Mouse (Mus musculus): ENCODE results near the gene Golph3l. TPM values are rescaled to one million over a fixed set of nuclear protein-coding genes. Genes with fewer than 3 reads are reported as not detected.
A peak's percentile ranks its signal among the peaks of the same experiment; 100 is the strongest.

Gene Golph3l
- polyA plus RNA-seq, 1 experiment from 2014 or later, result 24.1 TPM

DNA sequence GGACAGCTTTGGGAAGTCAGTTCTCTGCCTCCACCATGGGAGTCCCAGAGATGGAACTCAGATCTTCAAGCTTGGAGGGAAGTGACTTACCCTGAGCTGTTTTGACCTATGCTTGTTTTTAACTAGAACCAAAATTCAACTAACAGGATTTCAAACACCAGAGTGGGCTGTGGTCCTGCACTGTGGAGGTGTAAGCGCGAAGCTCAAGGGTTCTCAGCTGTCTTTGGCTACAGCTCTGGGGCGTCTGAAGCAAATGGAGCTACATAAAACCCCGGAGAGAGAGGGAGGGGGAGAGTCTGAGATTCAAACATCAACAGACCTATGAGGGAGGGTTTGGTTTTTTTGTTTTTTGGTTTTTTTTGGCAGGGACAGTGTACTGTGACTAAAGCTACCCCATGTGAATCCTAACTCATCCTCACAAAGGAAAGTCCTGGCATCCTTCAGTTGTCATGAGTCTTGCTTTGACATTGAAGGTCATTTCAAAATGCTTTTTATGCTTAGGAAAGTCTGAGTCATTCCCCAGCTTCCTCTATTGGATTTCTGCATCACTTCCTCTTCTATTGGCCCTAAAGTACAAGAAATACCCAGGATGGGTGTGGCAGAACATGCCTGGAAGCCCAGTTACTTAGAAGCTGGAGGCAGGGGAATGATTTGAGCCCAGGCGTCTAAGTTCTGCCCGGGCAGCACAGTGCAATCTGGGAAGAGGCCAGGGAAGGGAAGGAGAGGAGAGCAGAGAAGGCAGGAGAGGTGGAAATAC, 61.7 kb downstream of the Golph3l start:
- Histone ChIP-seq H3K9ac (ENCODE audit: low read length) (no peak overlapping the region; the same call in 1 of the 2 replicates), H3K9me3 (ENCODE audit: control insufficient read depth, low read length) (no peaks in the 10 kb centered on the region), H3K4me2 (replicated peaks; ENCODE audit: low read depth) (no peak overlapping the region), H3K36me3 (ENCODE audit: control insufficient read depth, insufficient read depth, low read length) (no peaks in the 10 kb centered on the region), H3K4me1 (replicated peaks; ENCODE audit: control insufficient read depth, insufficient read depth) (peaks cover 6% of the 10 kb centered on the region; the same call in 1 of the 2 replicates), H3K4me3 (ENCODE audit: low read depth, low read length) (no peak overlapping the region), H3K27me3 (ENCODE audit: control insufficient read depth, insufficient read depth, low read length) (no peaks in the 10 kb centered on the region), H3K27ac (replicated peaks) (peak overlapping the region; percentile 92)
- peak; percentile 72 for ATAC-seq (ENCODE audit: low FRiP score, low TSS enrichment)
- WGBS, result 48% methylated on average over 6 of the region's 6 CpGs
- no peak for DNase-seq (ENCODE audit: low spot score)
- TF ChIP-seq EP300 (optimal IDR thresholded peaks at IDR 0.05) (peak; percentile 57), CTCF (IDR thresholded peaks at IDR 0.05; ENCODE audit: low read depth) (no peak)

DNA sequence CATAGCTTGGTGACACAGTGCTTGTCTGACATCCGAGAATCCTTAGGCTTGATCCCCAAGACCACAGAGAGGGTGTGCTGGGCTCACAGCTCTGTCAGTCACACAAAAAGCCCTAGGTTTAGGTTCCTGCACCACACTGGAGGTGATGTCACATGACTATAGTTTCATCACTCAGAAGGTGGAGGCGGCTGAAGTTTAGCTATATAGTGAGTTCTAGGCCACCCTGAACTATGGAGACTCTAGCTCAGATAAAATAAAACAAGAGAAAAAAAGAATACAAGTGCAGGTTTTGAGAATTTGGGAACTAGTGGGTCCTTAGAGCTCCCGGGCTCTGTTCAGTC, 62.3 kb downstream of the Golph3l start:
- WGBS, result 75% methylated on average over 3 of the region's 3 CpGs
- Histone ChIP-seq H3K4me3 (ENCODE audit: low read depth, low read length) (no peak overlapping the region), H3K36me3 (ENCODE audit: control insufficient read depth, insufficient read depth, low read length) (no peaks in the 10 kb centered on the region), H3K27ac (replicated peaks) (peak overlapping the region; percentile 92), H3K9ac (ENCODE audit: low read length) (no peak overlapping the region; the same call in 1 of the 2 replicates), H3K4me2 (replicated peaks; ENCODE audit: low read depth) (no peak overlapping the region), H3K4me1 (replicated peaks; ENCODE audit: control insufficient read depth, insufficient read depth) (peaks cover 6% of the 10 kb centered on the region; the same call in 1 of the 2 replicates), H3K27me3 (ENCODE audit: control insufficient read depth, insufficient read depth, low read length) (no peaks in the 10 kb centered on the region), H3K9me3 (ENCODE audit: control insufficient read depth, low read length) (no peaks in the 10 kb centered on the region)
- ATAC-seq (ENCODE audit: low FRiP score, low TSS enrichment), result no peak
- no peak for DNase-seq (ENCODE audit: low spot score)
- TF ChIP-seq EP300 (optimal IDR thresholded peaks at IDR 0.05), result no peak
- TF ChIP-seq CTCF (IDR thresholded peaks at IDR 0.05; ENCODE audit: low read depth), result no peak

DNA sequence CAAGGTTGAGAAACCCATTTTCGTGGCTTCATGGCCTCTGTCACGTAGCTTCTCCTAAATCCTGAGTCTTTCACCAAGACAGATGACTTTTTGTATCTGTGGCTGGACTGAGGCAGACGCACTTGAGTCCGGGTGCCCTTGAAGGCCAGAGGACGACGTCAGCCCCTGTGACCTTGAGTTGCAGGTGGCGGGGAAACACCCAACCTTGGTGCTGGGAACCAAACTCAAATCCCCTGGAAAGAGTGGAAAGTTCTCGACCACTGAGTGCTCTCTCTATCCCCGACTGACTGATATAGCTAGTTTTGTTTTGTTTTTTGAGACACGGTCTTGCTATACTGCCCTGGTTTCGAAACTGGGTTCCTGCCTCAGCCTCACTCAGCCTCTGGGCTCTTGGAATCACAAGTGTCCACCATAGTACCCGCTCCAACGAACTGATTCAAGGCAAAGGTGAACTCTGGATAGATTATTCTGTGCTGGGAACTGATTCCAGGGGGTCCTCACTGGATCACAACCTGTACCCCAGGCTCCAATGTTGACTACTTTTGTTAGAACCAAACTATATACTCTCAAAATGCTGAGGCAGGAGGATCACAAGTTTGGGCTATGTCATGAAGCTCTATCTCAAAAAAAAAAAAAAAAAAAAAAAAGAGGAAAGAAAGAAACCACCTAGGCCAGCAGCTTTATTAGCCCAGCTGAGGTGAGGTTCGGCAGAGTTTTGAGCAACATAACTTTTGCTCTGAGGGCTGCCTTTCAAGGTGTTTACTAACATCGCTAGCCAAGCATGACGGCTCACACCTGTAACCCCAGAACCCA, 62.9 kb downstream of the Golph3l start:
- Histone ChIP-seq H3K4me1 (replicated peaks; ENCODE audit: control insufficient read depth, insufficient read depth) (peaks cover 6% of the 10 kb centered on the region; the same call in 1 of the 2 replicates), H3K27ac (replicated peaks) (peak overlapping the region; percentile 92), H3K9ac (ENCODE audit: low read length) (no peak overlapping the region), H3K27me3 (ENCODE audit: control insufficient read depth, insufficient read depth, low read length) (no peaks in the 10 kb centered on the region), H3K4me2 (replicated peaks; ENCODE audit: low read depth) (no peak overlapping the region), H3K36me3 (ENCODE audit: control insufficient read depth, insufficient read depth, low read length) (no peaks in the 10 kb centered on the region), H3K4me3 (ENCODE audit: low read depth, low read length) (no peak overlapping the region), H3K9me3 (ENCODE audit: control insufficient read depth, low read length) (no peaks in the 10 kb centered on the region)
- ATAC-seq (ENCODE audit: low FRiP score, low TSS enrichment) (no peak), DNase-seq (ENCODE audit: low spot score) (no peak)
- TF ChIP-seq CTCF (IDR thresholded peaks at IDR 0.05; ENCODE audit: low read depth) (no peak), EP300 (optimal IDR thresholded peaks at IDR 0.05) (no peak)
- 86% methylated on average over 16 of the region's 16 CpGs for WGBS

DNA sequence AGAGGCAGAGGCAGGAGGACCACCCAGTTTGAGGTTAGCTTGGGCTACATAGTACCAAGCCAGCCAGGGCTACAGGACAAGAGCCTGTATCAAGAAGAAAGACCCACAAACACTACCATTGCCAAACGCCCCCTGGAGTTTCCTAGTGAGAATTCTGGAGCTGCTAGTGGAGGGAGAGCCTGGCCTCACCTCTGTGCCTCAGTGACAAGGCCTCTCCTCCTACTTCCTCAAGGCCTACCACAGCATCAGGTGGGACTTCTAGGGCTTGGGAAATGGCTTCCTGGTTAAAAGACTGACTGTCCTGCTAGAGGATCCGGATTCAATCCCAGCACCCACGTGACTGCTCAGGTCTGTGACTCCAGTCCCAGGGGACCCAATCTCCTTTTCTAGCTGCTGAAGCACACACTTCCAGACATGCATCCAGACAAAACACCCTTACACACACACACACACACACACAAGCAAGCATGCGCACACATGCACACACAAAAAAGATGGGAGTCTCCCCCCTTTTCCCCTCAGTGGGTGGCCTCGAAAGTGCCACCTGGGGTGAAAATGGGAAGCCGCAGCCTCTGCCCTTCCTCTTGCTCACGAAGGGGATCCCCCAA, 63.6 kb downstream of the Golph3l start:
- Histone ChIP-seq H3K4me1 (replicated peaks; ENCODE audit: control insufficient read depth, insufficient read depth) (peaks cover 6% of the 10 kb centered on the region; the same call in 1 of the 2 replicates), H3K4me2 (replicated peaks; ENCODE audit: low read depth) (no peak overlapping the region), H3K4me3 (ENCODE audit: low read depth, low read length) (no peak overlapping the region), H3K27me3 (ENCODE audit: control insufficient read depth, insufficient read depth, low read length) (no peaks in the 10 kb centered on the region), H3K9ac (ENCODE audit: low read length) (no peak overlapping the region), H3K9me3 (ENCODE audit: control insufficient read depth, low read length) (no peaks in the 10 kb centered on the region), H3K27ac (replicated peaks) (no peak overlapping the region), H3K36me3 (ENCODE audit: control insufficient read depth, insufficient read depth, low read length) (no peaks in the 10 kb centered on the region)
- TF ChIP-seq EP300 (optimal IDR thresholded peaks at IDR 0.05) (no peak), CTCF (IDR thresholded peaks at IDR 0.05; ENCODE audit: low read depth) (peak; percentile 28; the same call in 1 of the 2 replicates)
- ATAC-seq (ENCODE audit: low FRiP score, low TSS enrichment) (no peak), DNase-seq (ENCODE audit: low spot score) (no peak)
- 59% methylated on average over 7 of the region's 7 CpGs for WGBS

DNA sequence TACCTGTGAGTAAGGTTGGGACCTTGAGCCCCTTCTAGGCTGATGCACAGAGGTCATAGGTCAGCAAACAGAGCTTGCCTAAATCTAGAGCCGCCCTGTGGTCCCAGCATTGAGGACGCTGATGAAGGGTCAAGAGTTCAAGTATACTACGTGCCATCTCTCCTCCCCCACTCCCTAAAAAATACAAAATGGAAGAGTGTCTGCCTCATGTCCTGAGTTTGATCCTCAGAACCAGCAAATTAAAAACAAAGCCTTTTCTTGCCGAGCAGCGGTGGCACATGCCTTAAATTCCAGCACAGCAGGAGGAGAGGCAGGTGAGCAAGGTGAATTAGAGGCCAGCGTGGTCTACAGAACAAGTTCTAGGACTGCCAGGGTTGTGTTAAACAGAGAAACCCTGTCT, 64.1 kb downstream of the Golph3l start:
- H3K9me3 ChIP-seq (ENCODE audit: control insufficient read depth, low read length), result no peaks in the 10 kb centered on the region
- no peaks in the 10 kb centered on the region for H3K27me3 ChIP-seq (ENCODE audit: control insufficient read depth, insufficient read depth, low read length)
- no peak overlapping the region for H3K27ac ChIP-seq (replicated peaks)
- no peak overlapping the region for H3K4me2 ChIP-seq (replicated peaks; ENCODE audit: low read depth)
- no peak for TF ChIP-seq EP300 (optimal IDR thresholded peaks at IDR 0.05)
- TF ChIP-seq CTCF (IDR thresholded peaks at IDR 0.05; ENCODE audit: low read depth), result no peak
- no peak overlapping the region for H3K4me3 ChIP-seq (ENCODE audit: low read depth, low read length)
- 32% methylated on average over 6 of the region's 6 CpGs for WGBS
- H3K9ac ChIP-seq (ENCODE audit: low read length), result no peak overlapping the region
- ATAC-seq (ENCODE audit: low FRiP score, low TSS enrichment) (no peak), DNase-seq (ENCODE audit: low spot score) (no peak)
- peaks cover 6% of the 10 kb centered on the region; the same call in 1 of the 2 replicates for H3K4me1 ChIP-seq (replicated peaks; ENCODE audit: control insufficient read depth, insufficient read depth)
- H3K36me3 ChIP-seq (ENCODE audit: control insufficient read depth, insufficient read depth, low read length), result no peaks in the 10 kb centered on the region

All from stomach, postnatal 0 days (tissue).